In genomic region chr11:98201791-98202640, GRCm38 (mm10) we compare ENCODE assay signal across 8 mouse cellular contexts. TPM values are rescaled to one million over a fixed set of nuclear protein-coding genes. Genes with fewer than 3 reads are reported as not detected.
DNase-seq lines count a peak whose midpoint lies in the region; ATAC-seq and TF ChIP-seq lines count a peak whose summit lies in the region.

No protein-coding gene starts in this region.

- peak overlapping the region; percentile 73 for H3K4me2 ChIP-seq in heart, embryonic 11.5 days
- H3K4me2 ChIP-seq in kidney, embryonic 15.5 days: peak overlapping the region; percentile 80

- no peaks in the 10 kb centered on the region for H3K36me3 ChIP-seq in heart, embryonic 11.5 days (ENCODE audit: control insufficient read depth, insufficient read depth, low read length)
- no peaks in the 10 kb centered on the region for H3K36me3 ChIP-seq in kidney, embryonic 15.5 days

- TF ChIP-seq POLR2A in lung, adult 2 months (IDR thresholded peaks at IDR 0.05; ENCODE audit: borderline replicate concordance, extremely low read depth, low read depth, low read length): no peak; the same call in 1 of the 2 replicates
- TF ChIP-seq POLR2A in olfactory bulb, adult 2 months (IDR thresholded peaks at IDR 0.05; ENCODE audit: insufficient read depth, low read depth, low read length): no peak

- peak overlapping the region; percentile 100 for H3K9ac ChIP-seq in heart, embryonic 11.5 days (ENCODE audit: low read depth, low read length)
- peak overlapping the region; percentile 76 for H3K9ac ChIP-seq in kidney, embryonic 15.5 days

- no peaks in the 10 kb centered on the region for H3K9me3 ChIP-seq in heart, embryonic 11.5 days (replicated peaks; ENCODE audit: control insufficient read depth, low read length)
- H3K9me3 ChIP-seq in kidney, embryonic 15.5 days (replicated peaks): no peaks in the 10 kb centered on the region

- H3K4me1 ChIP-seq in heart, embryonic 11.5 days (ENCODE audit: control insufficient read depth, insufficient read depth, low read length): peaks cover 6% of the 10 kb centered on the region; the same call in 1 of the 2 replicates
- H3K4me1 ChIP-seq in kidney, embryonic 15.5 days: peaks cover 16% of the 10 kb centered on the region
- peaks cover 4% of the 10 kb centered on the region for H3K4me1 ChIP-seq in lung, adult 2 months (ENCODE audit: control insufficient read depth, insufficient read depth, low read length)
- H3K4me1 ChIP-seq in olfactory bulb, adult 2 months (ENCODE audit: control insufficient read depth, insufficient read depth, low read length): peaks cover 2% of the 10 kb centered on the region; the same call in 1 of the 2 replicates

- no peak for TF ChIP-seq CTCF in lung, adult 2 months (IDR thresholded peaks at IDR 0.05; ENCODE audit: insufficient read depth, low read length)
- no peak for TF ChIP-seq CTCF in olfactory bulb, adult 2 months (IDR thresholded peaks at IDR 0.05; ENCODE audit: insufficient read depth, low read depth, low read length)

- peak overlapping the region; percentile 95 for H3K4me3 ChIP-seq in heart, embryonic 11.5 days (ENCODE audit: low read depth, low read length)
- H3K4me3 ChIP-seq in kidney, embryonic 15.5 days (replicated peaks): peak overlapping the region; percentile 97
- H3K4me3 ChIP-seq in lung, adult 2 months (replicated peaks; ENCODE audit: extremely low read depth, low read depth, low read length): peak overlapping the region; percentile 64
- peak overlapping the region; percentile 53 for H3K4me3 ChIP-seq in olfactory bulb, adult 2 months (ENCODE audit: insufficient read depth, low read depth, low read length)

- 0 out of 2 replicates have a peak, but pooled peaks have one; percentile 19 for ATAC-seq in heart, embryonic 11.5 days (replicated peaks; ENCODE audit: insufficient number of reproducible peaks, low FRiP score, low TSS enrichment)
- no peak for ATAC-seq in kidney, embryonic 15.5 days (replicated peaks; ENCODE audit: low FRiP score)

- 3% methylated on average over 27 of the region's 27 CpGs for WGBS in heart, embryonic 11.5 days (ENCODE audit: insufficient replicate concordance)
- WGBS in kidney, embryonic 15.5 days: 3% methylated on average over 27 of the region's 27 CpGs
- WGBS in lung, adult 2 months: under 1% methylated on average over 27 of the region's 27 CpGs
- 1% methylated on average over 27 of the region's 27 CpGs for WGBS in olfactory bulb, adult 2 months

- DNase-seq in right cerebral cortex, postnatal 25 days: peak; percentile 23
- DNase-seq in right cerebral cortex, adult 18-20 months: no peak
- DNase-seq in cerebellum, postnatal 25 days: peak; percentile 42 to 56
- peak; percentile 48 for DNase-seq in lung, adult 2 months
- peak; percentile 19 for DNase-seq in urinary bladder, postnatal 14 days (ENCODE audit: low spot score)

- H3K27ac ChIP-seq in heart, embryonic 11.5 days (ENCODE audit: low read depth, low read length): peak overlapping the region; percentile 100
- peak overlapping the region; percentile 100 for H3K27ac ChIP-seq in kidney, embryonic 15.5 days
- H3K27ac ChIP-seq in olfactory bulb, adult 2 months (ENCODE audit: insufficient read depth, low read depth, low read length): peak overlapping the region; percentile 68

- no peaks in the 10 kb centered on the region for H3K27me3 ChIP-seq in heart, embryonic 11.5 days (ENCODE audit: control insufficient read depth, insufficient read depth, low read length)
- 0 out of 2 replicates have a peak, but pooled peaks cover 3% of the 10 kb centered on the region for H3K27me3 ChIP-seq in kidney, embryonic 15.5 days

RNA-seq across cellular contexts. Expression of gene Cdk12, which starts 0.8 kb away (rescaled TPM):
- 8.3 and 11.4 TPM in 2 replicates for polyA plus RNA-seq in heart, embryonic 11.5 days (2014; fragmentation: Nextera tagmentation; extraction: Ambion mirVana)
- 10.9 and 11.9 TPM in 2 replicates for polyA plus RNA-seq in kidney, embryonic 15.5 days (2015; fragmentation: Nextera tagmentation; extraction: Ambion mirVana)
- 12.3 and 13.9 TPM in 2 replicates for polyA plus RNA-seq in lung, adult 2 months (2012; rRNA removed)
- not detected in 2 replicates for polyA plus RNA-seq in olfactory bulb, adult 2 months (2012; ENCODE audit: insufficient read depth, insufficient read length, low replicate concordance, missing spikeins)

RNA-seq across cellular contexts. Expression of gene Med1, which starts 8.9 kb away (rescaled TPM):
- 40.7 and 46.9 TPM in 2 replicates for polyA plus RNA-seq in heart, embryonic 11.5 days (2014; fragmentation: Nextera tagmentation; extraction: Ambion mirVana)
- polyA plus RNA-seq in kidney, embryonic 15.5 days (2015; fragmentation: Nextera tagmentation; extraction: Ambion mirVana): 66.6 and 72.8 TPM in 2 replicates
- 9.0 and 13.7 TPM in 2 replicates for polyA plus RNA-seq in lung, adult 2 months (2012; rRNA removed)
- 130 TPM in 1 of 2 replicates, not detected in the other for polyA plus RNA-seq in olfactory bulb, adult 2 months (2012; ENCODE audit: insufficient read depth, insufficient read length, low replicate concordance, missing spikeins)

RNA-seq across cellular contexts. Expression of gene Fbxl20, which starts 51.8 kb away (rescaled TPM):
- polyA plus RNA-seq in heart, embryonic 11.5 days (2014; fragmentation: Nextera tagmentation; extraction: Ambion mirVana): 12.9 and 15.5 TPM in 2 replicates
- 18.0 and 20.3 TPM in 2 replicates for polyA plus RNA-seq in kidney, embryonic 15.5 days (2015; fragmentation: Nextera tagmentation; extraction: Ambion mirVana)
- polyA plus RNA-seq in lung, adult 2 months (2012; rRNA removed): 16.8 and 20.3 TPM in 2 replicates
- not detected in 2 replicates for polyA plus RNA-seq in olfactory bulb, adult 2 months (2012; ENCODE audit: insufficient read depth, insufficient read length, low replicate concordance, missing spikeins)
